Mouse (Mus musculus) embryonic fibroblast, embryonic 13.5 days (primary cell): ENCODE data around the gene Gbgt1.

Experiments
- CTCF ChIP-seq: IDR thresholded peaks from 2 replicates; pipeline ENCODE4 v1.5.1; 2011; ENCODE audit warnings: mild to moderate bottlenecking, control low read depth, low read length, moderate library complexity, borderline replicate concordance; ENCODE audit not compliant: insufficient read depth
- POLR2A ChIP-seq: IDR thresholded peaks from 2 replicates; pipeline ENCODE4 v1.6.1; 2011; ENCODE audit warnings: low read depth, mild to moderate bottlenecking, control low read depth, low read length, moderate library complexity

DNA sequence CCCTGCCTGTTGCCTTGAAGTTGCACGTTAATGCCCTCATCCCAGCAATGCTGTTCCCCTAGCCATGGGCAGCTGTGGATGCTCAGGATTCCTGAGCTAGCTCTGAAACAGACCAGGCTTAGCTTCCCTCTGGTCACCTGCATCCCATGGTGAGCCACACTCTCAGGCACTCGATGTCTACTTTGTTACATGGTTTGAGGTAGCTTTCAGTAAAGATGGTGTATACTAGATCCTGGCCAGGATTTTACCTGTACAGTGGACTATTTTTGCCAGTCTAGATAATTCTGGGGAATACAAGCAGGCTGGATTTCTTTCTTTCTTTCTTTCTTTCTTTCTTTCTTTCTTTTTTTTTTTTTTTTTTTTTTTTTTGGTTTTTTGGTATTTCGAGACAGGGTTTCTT lies 9.1 kb downstream of the Gbgt1 start, which contains the start of gene Gm10134:
- no peak for TF ChIP-seq CTCF
- no peak for TF ChIP-seq POLR2A
